Mouse (Mus musculus) gastrocnemius, postnatal 10 days (tissue): ENCODE measurements around the gene Rec114. TPM values are rescaled to one million over a fixed set of nuclear protein-coding genes. Genes with fewer than 3 reads are reported as not detected.

Experiments used
- DNase-seq: peaks from one replicate; pipeline ENCODE4 v3.0.0; 2021; ENCODE audit warnings: mixed read lengths
- total RNA-seq, 2 experiments: library from RNA; stranded (reverse); gene quantifications; 2 replicates each; pipeline ENCODE4 v1.2.3; 2021

Gene Rec114
- total RNA-seq, 2 experiments from 2014 or later = 1.1 to 1.2 TPM

DNA sequence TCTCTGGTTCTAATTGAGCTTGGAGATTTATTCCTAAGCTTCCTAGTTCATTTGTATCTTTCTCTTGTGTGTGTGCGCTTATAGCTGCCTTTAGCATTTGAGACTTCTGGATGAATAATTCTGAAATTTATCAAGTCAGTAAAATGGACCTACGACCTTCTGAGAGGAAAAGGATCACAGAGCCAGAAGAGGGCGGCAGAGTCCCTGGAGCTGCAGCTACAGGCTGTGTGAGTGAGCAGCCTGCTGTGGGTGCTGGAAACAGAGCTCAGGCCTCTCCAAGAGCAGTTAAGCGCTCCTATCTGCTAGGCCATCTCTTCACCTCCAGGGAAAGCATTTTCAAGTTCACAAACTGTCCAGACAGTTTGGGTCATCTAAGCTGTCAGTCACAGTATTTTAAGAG is 81.8 kb downstream of the Rec114 start:
- DNase-seq = no peak

- DNase-seq = no peak
These were observed 83.1 kb downstream of the Rec114 start for GRCm38 (mm10) chr9:58660673-58661072.

DNA sequence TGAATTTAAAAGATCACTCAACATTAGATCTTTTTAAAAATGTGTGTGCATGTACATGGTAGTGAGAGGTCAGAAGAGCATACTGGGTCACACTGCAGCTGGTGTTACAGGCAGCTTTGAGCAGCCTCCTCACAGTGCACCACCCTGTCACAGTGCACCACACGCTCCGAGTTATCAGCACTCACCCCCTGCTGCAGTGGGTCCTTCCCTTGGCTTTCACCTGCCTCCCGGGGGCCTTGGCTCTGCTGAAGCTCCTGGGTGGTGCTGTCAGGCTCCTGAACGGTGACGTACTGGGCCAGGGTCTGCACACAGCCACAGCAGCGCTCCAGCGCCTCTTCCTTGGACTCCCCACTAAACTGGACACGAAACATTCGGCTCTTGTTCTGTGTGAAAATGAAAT is 83.8 kb downstream of the Rec114 start:
- no peak for DNase-seq

DNA sequence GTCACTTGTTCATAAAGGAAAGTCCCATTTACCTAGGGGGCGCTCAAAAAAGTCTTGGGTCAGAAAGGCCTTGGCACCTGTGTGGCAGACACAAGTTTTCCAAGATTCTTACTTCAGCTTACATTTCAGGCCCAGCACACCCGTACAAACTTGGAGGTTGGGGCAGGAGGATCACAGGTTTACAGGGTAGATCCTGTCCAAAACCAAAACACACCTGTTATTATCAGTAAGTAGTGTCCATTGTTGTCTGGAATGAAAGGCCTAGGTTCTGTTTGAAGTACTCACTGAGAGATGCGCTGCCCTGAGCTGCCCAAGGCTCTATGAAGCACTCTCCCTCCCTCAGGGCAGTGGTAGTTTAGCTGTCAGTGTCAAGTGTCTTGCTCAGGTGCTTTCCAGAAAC is 84.4 kb downstream of the Rec114 start:
- DNase-seq = no peak

DNA sequence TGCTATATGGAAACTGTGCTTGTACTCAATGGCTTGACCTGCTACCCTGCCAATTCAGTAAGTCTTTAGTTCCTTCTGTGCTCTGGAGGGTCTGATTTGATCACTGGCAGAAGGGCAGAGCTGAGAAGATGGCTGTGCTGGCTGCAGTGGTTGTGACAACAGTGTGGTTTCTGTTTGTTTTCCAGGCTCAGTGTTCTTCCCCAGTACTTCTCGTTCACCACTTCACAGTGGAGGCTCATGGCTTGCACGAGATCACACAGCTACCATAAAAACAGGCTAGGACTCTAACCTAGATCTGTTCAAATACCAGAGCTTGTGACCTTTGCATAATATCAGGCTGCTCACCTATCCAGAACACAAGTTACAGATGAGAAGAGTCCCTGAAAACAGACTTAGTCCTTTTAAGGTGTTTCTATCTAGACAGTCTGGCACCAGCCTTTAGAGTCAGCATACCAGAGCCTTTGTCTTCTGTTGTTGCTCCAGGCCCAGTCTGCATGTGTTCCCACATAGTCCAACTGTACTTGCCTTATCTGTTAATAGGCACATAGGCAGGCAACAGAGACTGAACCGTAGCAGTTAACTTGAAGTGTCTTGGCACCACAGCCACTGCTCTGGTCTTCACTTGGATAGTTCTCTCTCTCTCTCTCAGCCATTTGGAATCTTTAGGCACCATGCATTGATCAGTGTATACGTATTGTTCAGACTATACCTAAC is 85.0 kb downstream of the Rec114 start:
- no peak for DNase-seq

GRCm38 (mm10) chr9:58657735-58658512 is 85.8 kb downstream of the Rec114 start:
- DNase-seq = no peak

DNA sequence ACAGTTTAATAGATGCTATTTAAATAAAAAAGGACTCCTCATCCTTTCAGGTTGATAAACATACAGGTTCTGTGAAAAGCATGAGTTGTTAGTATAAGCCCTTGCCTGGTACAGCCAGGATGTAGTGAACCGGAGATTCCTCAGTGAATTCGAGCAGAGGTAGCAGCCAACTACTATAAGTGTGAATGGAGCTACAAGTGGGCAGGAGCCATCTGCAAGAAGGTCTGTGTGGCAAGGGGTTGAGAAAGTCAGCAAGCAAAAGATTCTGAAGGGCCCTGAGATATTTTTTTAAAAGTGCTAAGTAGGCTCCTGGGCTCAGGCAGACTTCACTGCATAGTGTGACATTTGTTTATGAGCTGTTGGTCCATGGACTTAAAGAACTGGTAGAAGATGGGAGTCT is 86.9 kb downstream of the Rec114 start:
- no peak for DNase-seq

GRCm38 (mm10) chr9:58656396-58656795 is 87.4 kb downstream of the Rec114 start:
- no peak for DNase-seq

GRCm38 (mm10) chr9:58654494-58654893 is 89.3 kb downstream of the Rec114 start:
- no peak for DNase-seq

- DNase-seq = no peak
These were observed 91.8 kb downstream of the Rec114 start for GRCm38 (mm10) chr9:58651993-58652392.

GRCm38 (mm10) chr9:58649265-58649626 is 94.5 kb downstream of the Rec114 start:
- DNase-seq = no peak

DNA sequence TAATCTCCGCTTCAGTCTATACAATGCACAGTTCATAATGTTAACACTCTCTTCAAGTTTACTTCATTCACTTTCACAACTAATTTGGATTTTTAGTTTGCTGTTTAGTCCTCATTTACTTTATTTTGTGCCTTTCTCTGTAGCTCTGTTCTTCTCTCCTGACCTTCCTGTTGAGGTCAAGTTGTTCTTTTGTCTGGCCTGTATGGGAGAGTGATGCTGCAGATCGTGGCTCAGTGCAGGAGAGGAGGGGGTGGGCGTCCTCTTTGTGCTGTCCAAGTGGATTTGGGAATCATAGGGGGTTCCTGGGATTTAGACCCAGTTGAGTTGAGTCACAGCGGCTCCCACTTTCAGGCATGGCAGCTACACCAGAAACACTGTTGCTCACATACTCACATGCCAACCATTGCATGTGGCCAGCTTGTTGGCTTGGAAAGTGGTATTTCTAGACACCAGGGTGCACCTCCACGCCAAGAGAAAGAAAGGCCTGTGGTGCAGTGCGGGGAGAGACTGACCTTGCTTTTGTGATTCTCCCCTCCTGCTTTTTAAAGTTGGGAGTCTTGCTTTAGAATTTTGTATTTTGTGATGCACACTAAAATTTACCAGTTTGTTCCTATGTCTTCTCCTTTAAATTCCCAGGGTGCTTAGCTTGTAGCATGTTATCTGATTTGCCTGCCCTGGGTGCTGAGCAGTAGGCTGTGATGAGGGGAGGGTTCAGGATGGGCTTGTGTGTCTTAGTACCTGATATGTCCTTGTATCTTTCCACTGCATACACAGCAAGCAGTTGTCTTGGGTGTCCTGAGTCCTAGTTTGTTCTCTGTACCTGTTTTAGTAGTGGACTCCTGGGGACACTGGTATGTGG is 95.1 kb downstream of the Rec114 start:
- no peak for DNase-seq

DNA sequence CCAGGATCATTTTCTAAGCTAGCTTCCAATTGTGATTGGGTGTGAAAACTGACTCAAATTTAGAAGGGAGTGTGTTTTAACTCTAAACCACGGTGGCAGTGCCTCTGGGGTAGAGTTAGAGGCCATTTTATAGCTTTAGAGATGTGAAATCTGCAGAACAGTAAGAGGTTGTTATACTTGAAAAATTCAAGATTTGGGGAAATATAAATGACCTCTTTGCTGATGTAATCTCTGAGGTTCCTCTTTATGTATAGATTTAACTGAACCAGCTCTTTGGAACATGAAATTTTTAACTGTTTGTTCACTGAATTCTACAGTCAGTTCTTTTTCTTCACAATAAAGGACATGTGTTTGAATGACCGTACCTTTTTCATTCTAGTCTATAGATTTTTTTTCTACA is 113.3 kb downstream of the Rec114 start:
- DNase-seq = no peak

- DNase-seq = no peak
These were observed 116.6 kb downstream of the Rec114 start for GRCm38 (mm10) chr9:58627197-58627596.

DNA sequence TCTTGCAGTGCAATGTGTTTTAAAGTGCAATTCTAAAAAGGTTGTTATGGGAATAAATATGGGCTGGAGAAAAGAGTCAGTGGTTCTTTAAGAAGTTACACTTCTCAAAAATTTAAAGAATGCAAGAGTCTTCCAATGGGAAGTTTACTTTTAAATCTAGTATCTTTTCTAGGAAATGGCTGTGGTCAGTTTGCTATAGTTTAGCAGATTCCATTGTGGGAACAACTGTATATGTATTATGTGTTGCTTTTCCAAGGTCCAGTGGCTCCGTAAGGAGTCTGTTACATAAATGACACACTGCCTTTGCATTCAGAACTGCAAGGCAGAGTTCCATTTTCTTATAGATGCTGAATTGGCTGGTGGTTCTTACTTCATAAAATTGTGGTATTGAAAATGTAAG is 120.8 kb downstream of the Rec114 start:
- DNase-seq = no peak

DNA sequence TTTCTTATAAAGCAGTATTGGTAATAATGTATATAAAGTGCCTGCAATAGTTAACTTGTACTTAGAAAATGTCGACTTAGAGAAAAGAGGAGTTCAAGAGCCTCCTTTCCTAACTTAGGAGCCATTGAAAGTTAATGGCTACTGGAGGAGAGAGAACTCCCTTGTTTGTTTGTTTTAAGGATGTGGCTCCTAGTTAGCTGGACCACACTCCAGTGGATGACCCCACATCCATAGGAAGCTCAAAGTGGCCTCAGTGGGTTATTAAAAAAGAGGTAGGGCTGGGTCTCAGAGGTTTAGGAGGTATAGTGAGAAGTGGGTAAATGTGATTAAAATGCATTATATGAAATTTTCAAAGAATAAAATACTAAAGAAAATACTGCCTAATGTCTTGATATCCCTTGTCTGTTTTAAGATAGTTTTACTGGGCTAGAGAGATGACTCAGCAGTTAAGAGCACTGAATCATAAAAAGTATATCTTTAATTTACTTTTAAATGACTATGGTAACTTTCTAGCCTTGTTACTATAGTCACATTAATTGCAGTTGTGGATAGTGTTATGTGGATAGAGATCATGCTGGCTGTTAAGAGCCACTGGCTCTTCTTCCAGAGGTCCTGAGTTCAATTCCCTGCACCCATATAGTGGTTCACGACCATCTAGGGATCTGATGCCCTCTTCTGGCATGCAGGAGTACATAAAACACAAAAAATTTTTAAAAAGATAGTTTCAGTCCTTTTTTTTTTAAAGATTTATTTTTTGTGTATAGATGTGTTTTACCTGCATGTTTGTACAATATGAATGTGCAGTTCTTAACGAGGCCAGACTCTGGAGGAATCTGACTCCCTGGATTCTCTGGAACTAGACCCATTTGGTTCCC is 128.5 kb downstream of the Rec114 start:
- no peak for DNase-seq

DNA sequence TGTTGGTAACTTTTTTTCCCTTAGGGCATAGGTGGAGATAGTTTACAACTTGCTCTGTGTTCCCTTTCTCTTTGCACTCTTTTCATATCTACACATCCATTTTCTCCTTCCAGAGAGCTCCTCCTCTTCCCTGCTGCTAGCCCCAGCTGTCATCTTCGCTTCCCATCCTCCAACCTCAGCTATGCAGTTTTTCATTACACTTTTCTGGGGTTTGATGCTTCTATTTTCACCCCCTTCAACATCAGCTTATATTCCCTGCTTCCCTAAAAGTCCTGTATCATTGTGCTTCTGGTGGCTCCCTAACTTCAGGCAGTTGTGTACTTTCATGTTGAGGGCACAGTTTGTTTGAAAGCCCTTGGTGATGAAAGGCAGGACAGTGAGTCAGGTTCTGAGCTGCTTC is 130.0 kb downstream of the Rec114 start:
- DNase-seq = no peak

Other genes starting within 250 kb of the Rec114 start
- 10 to 100 TPM; 23.7 to 33.1 TPM for gene Cd276, start 188.5 kb downstream of the Rec114 start, total RNA-seq
- gene Nptn, start 161.7 kb downstream of the Rec114 start, total RNA-seq = 100 to 1,000 TPM in 1 of 2 experiments, 10 to 100 TPM in 1; 99.7 to 109 TPM
- under 1 TPM; 0.43 to 0.45 TPM for gene Hcn4, start 79.4 kb upstream of the Rec114 start, total RNA-seq